Mouse (Mus musculus): ENCODE measurements around the gene Pten. TPM values are rescaled to one million over a fixed set of nuclear protein-coding genes. Genes with fewer than 3 reads are reported as not detected.

Gene Pten
- total and polyA plus RNA-seq, 3 experiments: 24.1 to 41.5 (median 36.8) TPM

DNA sequence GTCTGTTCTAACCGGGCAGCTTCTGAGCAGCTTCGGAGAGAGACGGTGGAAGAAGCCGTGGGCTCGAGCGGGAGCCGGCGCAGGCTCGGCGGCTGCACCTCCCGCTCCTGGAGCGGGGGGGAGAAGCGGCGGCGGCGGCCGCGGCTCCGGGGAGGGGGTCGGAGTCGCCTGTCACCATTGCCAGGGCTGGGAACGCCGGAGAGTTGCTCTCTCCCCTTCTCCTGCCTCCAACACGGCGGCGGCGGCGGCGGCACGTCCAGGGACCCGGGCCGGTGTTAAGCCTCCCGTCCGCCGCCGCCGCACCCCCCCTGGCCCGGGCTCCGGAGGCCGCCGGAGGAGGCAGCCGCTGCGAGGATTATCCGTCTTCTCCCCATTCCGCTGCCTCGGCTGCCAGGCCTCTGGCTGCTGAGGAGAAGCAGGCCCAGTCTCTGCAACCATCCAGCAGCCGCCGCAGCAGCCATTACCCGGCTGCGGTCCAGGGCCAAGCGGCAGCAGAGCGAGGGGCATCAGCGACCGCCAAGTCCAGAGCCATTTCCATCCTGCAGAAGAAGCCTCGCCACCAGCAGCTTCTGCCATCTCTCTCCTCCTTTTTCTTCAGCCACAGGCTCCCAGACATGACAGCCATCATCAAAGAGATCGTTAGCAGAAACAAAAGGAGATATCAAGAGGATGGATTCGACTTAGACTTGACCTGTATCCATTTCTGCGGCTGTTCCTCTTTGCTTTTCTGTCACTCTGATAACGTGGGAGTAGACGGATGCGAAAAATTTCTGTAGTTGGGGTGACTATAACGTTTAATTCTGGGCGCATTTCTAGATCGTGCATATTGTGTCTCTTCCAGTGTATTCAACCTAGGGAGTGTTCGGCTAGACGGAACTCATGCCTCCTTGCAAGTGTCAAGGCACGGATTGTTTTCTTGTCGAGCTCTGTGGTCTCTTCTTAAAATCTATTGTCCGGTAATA, 815 bp downstream of the Pten start:
- TF ChIP-seq NELFE (IDR thresholded peaks at IDR 0.05; ENCODE audit: low read depth, low read length) (no peak), SIN3A (IDR thresholded peaks at IDR 0.05; ENCODE audit: low read length) (0 out of 2 replicates have a peak, but pooled peaks have one; percentile 73)
- no peaks in the 10 kb centered on the region for H3K9me3 ChIP-seq (replicated peaks; ENCODE audit: low read length)
- in situ Hi-C loops (cut with MboI; ENCODE audit: low pct_ligation_motif_present, low pct_unique_long_range_greater_than_20kb, low sequenced_read_pairs) (loop anchor here (5.0 to 25.0 kb wide), 4 partner anchors 41 to 454 kb away; no protein-coding TSS in a partner anchor), dilution Hi-C loops (cut with MboI; ENCODE audit: extremely low pct_ligation_motif_present, extremely low pct_unique_long_range_greater_than_20kb, low sequenced_read_pairs) (no loop called here)
- peak overlapping the region; percentile 69; the same call in 1 of the 2 replicates for H3K4me2 ChIP-seq (ENCODE audit: insufficient read depth, low read depth, poor library complexity, severe bottlenecking)
- peak overlapping the region; percentile 86 to 93 (median 92) for H3K4me3 ChIP-seq (replicated peaks in 1 of 3; ENCODE audit: low read depth in 2 of 3, low read length in 2 of 3, poor library complexity in 1 of 3)
- peak; percentile 37 for DNase-seq (ENCODE audit: extremely low read depth)
- H3K79me2 ChIP-seq (replicated peaks; ENCODE audit: control insufficient read depth, extremely low read depth, insufficient read depth, poor library complexity, severe bottlenecking): peaks cover 43% of the 10 kb centered on the region
- H3K36me3 ChIP-seq (replicated peaks in 1 of 2; ENCODE audit: control insufficient read depth in 1 of 2, insufficient read depth in 1 of 2, low read length in 1 of 2): peaks cover under 1 to 3% of the 10 kb centered on the region in 2 experiments
- peak overlapping the region; percentile 85 for H3K27ac ChIP-seq (ENCODE audit: insufficient read depth, low read depth)
- H3K4me1 ChIP-seq (ENCODE audit: control insufficient read depth in 1 of 2, insufficient read depth in 2 of 2): peaks cover 0 to 21% of the 10 kb centered on the region in 2 experiments; a peak in 2 of 4 replicates
- no peaks in the 10 kb centered on the region for H3K27me3 ChIP-seq (replicated peaks)
- H3K9ac ChIP-seq (ENCODE audit: insufficient read depth, low read depth): peak overlapping the region; percentile 98

DNA sequence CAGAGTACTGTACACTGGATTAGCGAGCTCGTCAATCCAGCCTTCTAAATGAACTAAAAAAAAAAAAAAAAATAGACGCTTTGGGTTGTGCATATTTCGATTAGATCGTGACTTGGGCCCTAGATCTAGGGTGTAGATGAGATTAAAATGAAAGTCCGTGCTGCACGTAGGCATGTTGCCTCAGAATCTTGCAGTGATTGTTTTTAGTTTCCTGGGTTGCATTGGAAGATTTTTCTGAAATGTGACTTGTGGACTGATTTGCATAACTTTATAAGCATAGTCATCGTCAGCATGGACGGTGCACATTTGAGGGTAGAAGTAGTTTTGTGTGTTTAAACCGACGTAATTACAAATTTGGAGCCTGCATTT, 1.5 kb downstream of the Pten start:
- TF ChIP-seq CHD1 (IDR thresholded peaks at IDR 0.05; ENCODE audit: low read depth, low read length): peak; percentile 96
- TF ChIP-seq SIN3A (IDR thresholded peaks at IDR 0.05; ENCODE audit: low read length): 0 out of 2 replicates have a peak, but pooled peaks have one; percentile 68
- peak; percentile 70; the same call in 1 of the 2 replicates for TF ChIP-seq BHLHE40 (IDR thresholded peaks at IDR 0.05; ENCODE audit: low read depth, low read length)
- no peak for TF ChIP-seq USF2 (conservative IDR thresholded peaks at IDR 0.05; ENCODE audit: low read depth, low read length)
- peak; percentile 56; the same call in 1 of the 2 replicates for TF ChIP-seq MAFK (IDR thresholded peaks at IDR 0.05; ENCODE audit: insufficient replicate concordance, low read length)
- no peak for TF ChIP-seq ELF1 (IDR thresholded peaks at IDR 0.05; ENCODE audit: low read depth, low read length)
- peak; percentile 80 for TF ChIP-seq MXI1 (IDR thresholded peaks at IDR 0.05; ENCODE audit: low read depth, low read length)
- no peak for TF ChIP-seq PAX5 (IDR thresholded peaks at IDR 0.05; ENCODE audit: low read length)
- TF ChIP-seq ETS1 (conservative IDR thresholded peaks at IDR 0.05; ENCODE audit: low read depth, low read length): 0 out of 2 replicates have a peak, but pooled peaks have one; percentile 8
- TF ChIP-seq ZNF384 (IDR thresholded peaks at IDR 0.05; ENCODE audit: low read depth, low read length): peak; percentile 58
- Histone ChIP-seq H3K79me2 (replicated peaks; ENCODE audit: control insufficient read depth, extremely low read depth, insufficient read depth, poor library complexity, severe bottlenecking) (peaks cover 49% of the 10 kb centered on the region), H3K4me1 (ENCODE audit: control insufficient read depth in 1 of 2, insufficient read depth in 2 of 2) (peaks cover 0 to 21% of the 10 kb centered on the region in 2 experiments; a peak in 2 of 4 replicates), H3K4me2 (ENCODE audit: insufficient read depth, low read depth, poor library complexity, severe bottlenecking) (peak overlapping the region; percentile 69; the same call in 1 of the 2 replicates), H3K27me3 (replicated peaks) (no peaks in the 10 kb centered on the region), H3K4me3 (replicated peaks in 1 of 3; ENCODE audit: low read depth in 2 of 3, low read length in 2 of 3, poor library complexity in 1 of 3) (peak overlapping the region; percentile 86 to 93 (median 92)), H3K27ac (ENCODE audit: insufficient read depth, low read depth) (no peak overlapping the region), H3K36me3 (replicated peaks in 1 of 2; ENCODE audit: control insufficient read depth in 1 of 2, insufficient read depth in 1 of 2, low read length in 1 of 2) (peaks cover 2 to 9% of the 10 kb centered on the region in 2 experiments), H3K9me3 (replicated peaks; ENCODE audit: low read length) (no peaks in the 10 kb centered on the region), H3K9ac (ENCODE audit: insufficient read depth, low read depth) (peak overlapping the region; percentile 98)
- peak; percentile 61 for DNase-seq (ENCODE audit: extremely low read depth)
- in situ Hi-C loops (cut with MboI; ENCODE audit: low pct_ligation_motif_present, low pct_unique_long_range_greater_than_20kb, low sequenced_read_pairs): loop anchor here (5.0 to 25.0 kb wide), 4 partner anchors 41 to 454 kb away; no protein-coding TSS in a partner anchor
- dilution Hi-C loops (cut with MboI; ENCODE audit: extremely low pct_ligation_motif_present, extremely low pct_unique_long_range_greater_than_20kb, low sequenced_read_pairs): no loop called here
